Mouse (Mus musculus): ENCODE data around the gene Tmem40.

DNA sequence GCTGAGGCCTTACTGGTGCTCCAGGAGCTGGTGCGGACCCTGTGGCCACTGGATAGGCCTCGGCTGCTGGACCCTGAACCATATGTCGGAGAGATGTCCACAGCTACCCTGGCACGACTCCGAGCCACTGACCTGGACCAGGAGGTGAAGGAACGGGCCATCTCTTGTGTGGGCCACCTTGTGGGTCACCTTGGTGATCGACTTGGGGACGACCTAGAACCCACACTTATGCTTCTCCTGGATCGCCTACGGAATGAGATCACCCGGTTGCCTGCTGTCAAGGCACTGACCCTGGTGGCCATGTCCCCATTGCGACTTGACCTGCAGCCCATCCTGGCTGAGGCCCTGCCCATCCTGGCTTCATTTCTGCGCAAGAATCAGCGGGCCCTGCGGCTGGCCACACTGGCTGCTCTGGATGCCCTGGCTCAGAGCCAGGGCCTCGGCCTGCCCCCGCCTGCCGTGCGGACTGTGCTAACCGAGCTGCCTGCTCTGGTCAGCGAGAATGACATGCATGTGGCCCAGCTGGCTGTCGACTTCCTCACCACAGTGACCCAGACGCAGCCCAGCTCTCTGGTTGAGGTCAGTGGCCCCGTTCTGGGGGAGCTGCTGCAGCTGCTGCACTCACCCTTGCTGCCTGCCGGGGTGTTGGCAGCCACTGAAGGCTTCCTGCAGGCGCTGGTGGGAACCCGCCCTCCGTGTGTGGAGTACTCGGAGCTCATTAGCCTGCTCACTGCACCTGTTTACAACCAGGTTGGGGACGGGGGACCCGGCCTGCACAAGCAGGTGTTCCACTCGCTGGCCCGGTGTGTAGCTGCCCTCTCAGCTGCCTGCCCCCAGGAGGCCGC is 29.9 kb upstream of the Tmem40 start:
- TF ChIP-seq MEF2A (IDR thresholded peaks at IDR 0.05; ENCODE audit: extremely low read depth, insufficient replicate concordance, low read depth, low read length, poor library complexity, severe bottlenecking), result no peak
- TF ChIP-seq SMC3 (IDR thresholded peaks at IDR 0.05; ENCODE audit: low read depth, low read length), result no peak
- TF ChIP-seq CTCF (IDR thresholded peaks at IDR 0.05 in 2 of 3, conservative IDR thresholded peaks at IDR 0.05 in 1 of 3; ENCODE audit: control insufficient read depth in 1 of 3, insufficient read depth in 1 of 3, low read depth in 2 of 3, low read length in 3 of 3, poor library complexity in 1 of 3, severe bottlenecking in 1 of 3), result no peak
- no peak for TF ChIP-seq POLR2A (IDR thresholded peaks at IDR 0.05; ENCODE audit: control insufficient read depth in 1 of 2, insufficient read depth in 1 of 2, low read depth in 1 of 2, low read length in 2 of 2, poor library complexity in 1 of 2)
- TF ChIP-seq USF2 (IDR thresholded peaks at IDR 0.05; ENCODE audit: borderline replicate concordance in 1 of 2, insufficient read depth in 1 of 2, low read depth in 1 of 2, low read length in 2 of 2), result no peak
- TF ChIP-seq HCFC1 (IDR thresholded peaks at IDR 0.05; ENCODE audit: low read depth, low read length), result no peak
- no peak for TF ChIP-seq ZNF384 (IDR thresholded peaks at IDR 0.05; ENCODE audit: low read depth, low read length)
